Mouse (Mus musculus) gastrocnemius, postnatal 4 days (tissue): ENCODE measurements around the gene Rab5b. TPM values are rescaled to one million over a fixed set of nuclear protein-coding genes. Genes with fewer than 3 reads are reported as not detected.
A peak's percentile ranks its signal among the peaks of the same experiment; 100 is the strongest.
"Not testable (repeated sequence)": the region's sequence is repeated elsewhere in the genome, so short reads cannot be mapped to it uniquely, and the experiment has no call there.

Experiments
- DNase-seq, 2 experiments: peaks; one replicate each; pipeline ENCODE4 v3.0.0; 2021 to 2022; ENCODE audit warnings: low spot score in 2 of 2, mixed read lengths in 2 of 2
- long read RNA-seq, 2 experiments: library from polyadenylated mRNA; stranded (forward); transcript quantifications; one replicate each; pipeline ENCODE4 v2.0.0; 2021
- total RNA-seq, 2 experiments: library from RNA; stranded (reverse); gene quantifications; 2 replicates each; pipeline ENCODE4 v1.2.3; 2021

Rab5b gene
- 10 to 100 TPM; 85.8 to 88.8 TPM for total RNA-seq
- long read RNA-seq, experiment 1, transcript Rab5b-201 (6 exons, 3,180 nt) = major isoform, 52 of 73 reads
- long read RNA-seq, experiment 1, partial matches to known transcripts = 2 of 73 reads
- long read RNA-seq, experiment 1, other reads (novel, unspliced or antisense) = 19 of 73 reads
- long read RNA-seq, experiment 2, transcript Rab5b-201 (6 exons, 3,180 nt) = major isoform, 65 of 88 reads
- long read RNA-seq, experiment 2, partial matches to known transcripts = 3 of 88 reads
- long read RNA-seq, experiment 2, other reads (novel, unspliced or antisense) = 19 of 88 reads

DNA sequence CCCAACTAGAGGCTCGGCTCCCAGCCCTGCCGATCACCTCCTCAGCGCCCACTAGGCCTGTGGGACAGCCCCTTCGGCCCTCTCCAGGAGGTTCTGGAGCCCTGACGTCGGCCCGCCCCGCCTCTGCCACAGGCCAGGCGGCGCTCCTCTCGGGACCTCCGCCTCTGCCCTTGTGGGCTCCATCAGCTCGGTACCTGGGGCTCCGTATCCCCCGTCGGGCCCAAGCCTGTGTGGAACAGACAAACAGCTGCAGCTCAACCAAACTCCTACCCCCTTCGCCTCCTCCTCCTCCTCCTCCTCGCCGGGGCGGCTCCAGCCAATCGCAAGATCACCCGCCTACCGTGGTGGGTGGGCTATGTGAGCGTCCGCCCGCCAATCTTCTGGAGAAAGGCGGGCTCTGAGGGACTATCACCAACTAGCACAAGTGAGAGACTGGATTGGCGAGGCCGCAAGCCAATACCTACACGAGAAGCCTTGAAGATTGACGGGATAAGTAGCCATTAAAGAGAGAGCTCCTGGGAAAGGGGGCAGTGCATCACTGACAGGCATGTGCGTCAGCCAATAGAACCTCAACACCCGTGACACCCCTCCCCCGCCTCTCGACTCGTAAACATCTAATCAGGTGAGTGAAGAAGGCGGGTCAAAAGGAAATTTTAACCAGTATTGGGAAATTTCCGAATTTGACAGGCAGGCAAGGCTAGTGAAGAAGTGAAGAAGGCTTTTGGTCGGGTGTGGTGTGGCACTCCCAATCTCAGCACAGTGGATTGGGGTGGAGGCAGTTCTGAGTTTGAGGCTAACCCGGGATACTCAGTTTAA is at the start of gene Rab5b:
TSS of gene Rab5b (minus strand) at position 273 of the 816 bp plus-strand sequence.
- peak; percentile 93 to 97 for DNase-seq

DNA sequence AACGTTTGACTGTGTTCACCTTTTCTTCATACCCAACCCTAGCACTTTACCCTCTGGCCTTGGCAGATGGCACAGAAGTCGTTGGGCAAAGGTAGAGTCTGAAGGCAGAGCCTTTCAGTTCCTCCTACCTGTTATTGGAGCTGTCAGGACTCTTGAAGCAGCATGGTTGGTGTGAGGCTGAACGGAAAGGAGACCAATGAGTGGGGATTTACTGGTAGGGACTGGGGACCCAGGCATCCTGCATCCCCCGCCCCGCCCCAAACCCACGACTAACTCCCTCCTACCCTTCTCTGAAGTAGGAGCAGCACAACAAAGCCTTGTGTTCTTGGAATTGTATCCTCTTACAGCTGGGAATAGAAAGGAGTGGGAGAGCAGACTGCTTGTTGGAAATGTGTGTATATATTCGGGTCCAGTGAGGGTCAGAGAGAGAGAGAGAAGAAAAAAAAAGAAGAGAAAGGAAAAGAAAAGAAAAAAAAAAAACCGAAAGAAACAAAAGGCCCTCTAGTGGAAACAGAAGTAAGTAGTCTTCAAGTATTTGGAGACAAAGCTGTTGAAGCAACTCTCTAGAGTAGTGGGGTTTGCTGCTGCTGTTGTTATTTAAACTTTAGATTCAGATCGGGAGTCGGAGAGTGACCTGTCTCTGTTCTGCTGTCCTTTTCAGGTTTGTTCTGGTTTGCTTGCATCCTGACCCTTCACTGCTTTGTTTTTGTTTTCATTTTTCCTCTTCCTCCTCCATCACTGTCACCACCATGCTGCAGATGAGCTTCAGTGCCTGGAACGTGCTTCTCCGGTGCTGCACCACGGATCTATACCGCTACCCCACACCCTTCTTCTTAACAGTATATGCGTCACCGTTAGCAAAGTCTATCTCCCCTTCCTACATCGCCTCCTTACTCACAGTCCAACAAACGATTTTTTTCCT is 48.9 kb upstream of the Rab5b start, which contains the start of gene Dgka:
TSS of gene Dgka (minus strand) at position 176 of the 922 bp plus-strand sequence.
- peak in 1 of 2 experiments; percentile 21 for DNase-seq

DNA sequence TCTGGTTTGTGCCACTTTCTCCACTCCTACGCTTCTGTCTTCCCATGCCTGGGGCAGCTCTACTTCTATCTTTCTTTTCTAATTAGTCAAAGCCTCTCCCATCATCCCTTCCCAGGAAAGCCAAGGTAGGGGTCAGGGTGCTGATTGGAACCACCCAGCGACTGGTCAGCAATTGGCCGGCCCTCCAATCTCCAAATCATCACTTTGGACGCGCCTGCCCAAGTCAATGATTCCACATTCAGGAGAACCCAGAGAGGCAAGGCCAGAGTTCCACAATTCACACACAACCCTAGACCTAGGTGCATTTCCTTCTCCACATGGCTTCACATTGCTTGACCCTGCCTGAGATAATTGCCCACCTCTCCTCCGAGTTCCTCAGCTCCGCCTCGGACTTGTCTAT is 48.1 kb upstream of the Rab5b start:
- no peak for DNase-seq

DNA sequence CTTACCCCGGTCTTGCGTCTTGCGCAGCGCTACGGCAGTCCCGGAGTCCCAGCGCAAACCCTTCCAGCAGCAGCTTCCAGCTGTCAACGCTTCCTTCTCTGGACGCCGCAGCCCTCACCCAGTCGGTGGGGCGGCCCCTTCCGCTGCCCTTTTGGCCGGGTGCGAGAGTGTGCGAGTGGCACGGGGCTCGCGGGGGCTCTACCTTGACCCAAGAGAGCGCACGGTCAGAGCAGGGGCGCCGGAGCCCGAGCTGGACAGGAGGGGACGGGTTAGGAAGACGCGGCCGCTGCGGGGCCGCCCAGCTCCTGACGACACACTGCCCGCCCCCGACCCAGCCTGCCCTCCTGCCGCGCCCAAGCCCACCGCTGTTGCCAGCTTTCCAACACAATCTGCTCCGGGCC is 47.7 kb upstream of the Rab5b start:
- DNase-seq = peak; percentile 39 to 60

DNA sequence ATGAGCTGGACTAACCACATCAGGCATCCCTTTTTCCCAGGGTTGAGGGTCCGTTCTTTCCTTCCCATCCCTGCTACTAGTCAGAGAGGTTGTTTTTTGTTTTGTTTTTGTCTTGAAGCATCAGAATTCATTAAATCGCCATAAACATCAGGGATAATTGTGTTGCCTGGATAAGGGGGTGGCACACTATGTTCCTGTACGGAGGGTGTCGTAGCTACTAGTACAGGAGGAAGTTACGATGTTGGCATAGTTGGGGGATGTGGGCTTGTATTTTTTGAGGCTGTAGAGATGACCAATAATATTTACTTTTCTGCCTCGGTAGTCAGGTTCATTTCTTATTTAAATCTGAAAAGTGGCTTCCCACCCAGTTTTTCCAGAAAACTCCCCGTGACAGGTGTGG is 47.2 kb upstream of the Rab5b start:
- DNase-seq = no peak

DNA sequence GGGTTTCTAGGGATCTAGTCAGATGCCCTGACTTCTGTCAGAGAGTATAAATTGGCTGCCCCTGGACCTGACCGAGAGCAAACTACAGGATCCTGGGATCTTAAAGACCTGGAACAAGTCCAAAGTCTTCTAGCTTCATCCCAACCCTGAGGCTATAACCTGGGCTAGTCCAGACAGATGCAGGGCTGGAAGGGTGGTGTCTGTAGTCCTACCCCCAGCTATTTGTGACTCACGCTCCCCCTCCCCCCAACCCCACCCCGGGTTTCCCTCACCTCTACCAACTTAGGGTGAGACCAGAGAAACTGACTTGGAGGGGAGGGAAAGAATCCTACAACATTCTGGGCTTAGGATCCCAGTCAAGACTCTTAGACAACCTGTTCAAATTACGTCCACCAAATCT is 46.6 kb upstream of the Rab5b start:
- DNase-seq = no peak

DNA sequence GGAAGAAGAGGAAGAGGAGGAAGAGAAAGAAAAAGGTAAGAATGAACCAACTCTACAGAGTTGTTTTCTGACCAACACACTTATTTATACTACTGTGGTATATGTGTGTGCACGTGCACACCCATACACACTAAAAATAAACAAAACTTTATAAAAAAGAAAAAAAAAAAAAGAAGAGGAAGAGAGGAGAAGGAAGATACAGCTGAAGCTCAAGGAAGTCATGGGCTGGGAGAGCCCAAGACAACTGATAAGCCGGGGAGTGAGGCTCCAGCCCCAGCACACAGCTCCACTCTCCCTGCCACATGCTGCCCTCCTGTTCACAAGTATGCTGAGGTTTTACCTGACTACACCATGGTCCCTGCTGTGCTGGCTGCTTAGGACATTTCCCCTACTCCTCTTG is 44.2 kb upstream of the Rab5b start:
- no peak for DNase-seq

DNA sequence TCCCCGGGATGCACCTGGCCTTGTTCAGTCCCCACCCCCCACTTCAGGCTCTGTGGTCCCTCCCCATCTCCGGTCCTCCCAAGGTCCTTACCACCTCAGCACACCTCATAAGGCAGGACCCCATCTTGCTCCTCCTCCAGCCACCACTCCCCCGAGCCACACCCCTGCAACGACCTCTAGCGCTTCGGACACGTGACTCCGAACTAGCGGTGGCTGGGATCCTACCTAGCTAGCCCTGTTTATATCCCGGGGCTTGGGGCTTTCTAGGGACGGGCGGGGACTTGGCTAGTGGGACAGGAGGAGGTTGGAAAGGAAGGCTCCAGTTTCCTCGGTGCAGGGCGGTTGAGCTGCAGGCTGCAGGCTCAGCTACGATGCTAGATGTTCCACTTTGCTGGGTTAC is 41.4 kb upstream of the Rab5b start:
- DNase-seq = no peak

DNA sequence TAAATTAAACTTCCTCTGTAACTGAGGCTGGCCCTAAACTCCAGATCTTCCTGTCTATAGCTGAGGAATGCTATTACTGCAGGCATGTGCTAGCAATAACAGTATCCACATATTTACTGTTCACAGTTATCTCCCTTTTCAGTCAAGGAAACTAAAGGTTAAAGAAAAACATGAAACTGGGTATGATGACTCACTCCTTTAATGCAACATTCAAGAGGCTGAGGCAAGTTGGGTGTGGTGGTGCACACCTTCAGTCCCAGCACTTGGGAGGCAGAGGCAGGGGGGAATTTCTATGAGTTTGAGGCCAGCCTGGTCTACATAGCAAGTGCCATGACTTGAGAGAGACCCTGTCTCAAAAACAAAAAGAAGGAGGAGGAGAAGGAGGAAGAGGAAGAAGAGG is 35.9 kb upstream of the Rab5b start:
- no peak for DNase-seq

DNA sequence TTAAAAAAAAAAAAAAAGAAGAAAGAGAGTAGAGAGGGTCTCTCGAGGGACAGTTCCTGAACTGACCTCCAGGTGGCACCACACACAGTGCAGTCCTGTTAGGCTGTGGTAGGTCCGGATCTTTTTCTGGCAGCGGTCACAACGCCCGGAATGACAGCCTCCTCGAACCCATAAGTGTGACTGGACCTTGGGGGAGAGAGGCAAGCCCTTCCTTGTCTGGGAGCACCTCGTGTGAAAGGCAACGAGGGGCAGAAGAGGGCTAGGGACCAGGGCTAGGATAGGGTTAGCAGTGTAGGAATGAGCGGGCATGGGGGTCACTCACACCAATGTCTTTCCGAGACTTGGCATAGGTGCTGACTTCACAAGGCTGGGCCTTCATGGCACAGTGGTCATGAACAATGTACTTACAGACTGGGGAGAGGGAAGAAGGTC is 35.0 kb upstream of the Rab5b start:
- peak; percentile 67 to 80 for DNase-seq

DNA sequence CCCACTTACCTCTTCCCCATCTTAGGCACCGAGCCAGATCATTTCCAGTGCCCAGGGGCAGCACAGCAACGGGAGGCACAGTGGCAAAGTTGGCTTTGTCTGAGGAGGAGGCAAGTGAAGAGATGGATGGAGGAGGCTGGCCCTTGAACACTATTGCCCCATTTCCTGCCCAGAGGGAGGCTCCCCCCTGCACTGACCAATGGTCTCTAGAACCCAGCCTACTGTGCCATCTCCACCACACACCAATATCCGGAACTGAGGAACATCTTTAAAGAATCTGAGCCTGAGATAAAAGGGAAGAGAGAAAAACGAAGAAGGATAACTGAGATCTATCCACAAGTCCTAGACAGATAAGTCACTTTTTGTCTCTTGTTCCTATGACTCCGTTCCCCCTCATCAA is 32.0 kb upstream of the Rab5b start:
- no peak for DNase-seq

DNA sequence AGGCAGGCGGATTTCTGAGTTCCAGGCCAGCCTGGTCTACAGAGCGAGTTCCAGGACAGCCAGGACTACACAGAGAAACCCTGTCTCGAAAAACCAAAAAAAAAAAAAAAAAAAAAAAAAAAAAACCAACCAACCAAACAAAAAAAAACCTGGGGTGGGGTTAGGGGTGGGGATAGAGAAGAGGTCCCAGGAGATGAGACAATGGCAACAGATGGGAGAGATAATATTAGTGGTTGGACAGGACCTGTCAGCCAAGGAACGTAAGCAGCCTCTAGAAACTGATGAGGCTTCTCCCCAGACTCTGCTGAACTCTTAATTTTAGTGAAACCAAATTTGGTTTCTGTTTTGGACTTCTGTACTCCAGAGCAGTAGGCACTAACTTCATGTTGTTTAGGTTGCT is 29.4 kb upstream of the Rab5b start:
- not testable (repeated sequence) for DNase-seq

DNA sequence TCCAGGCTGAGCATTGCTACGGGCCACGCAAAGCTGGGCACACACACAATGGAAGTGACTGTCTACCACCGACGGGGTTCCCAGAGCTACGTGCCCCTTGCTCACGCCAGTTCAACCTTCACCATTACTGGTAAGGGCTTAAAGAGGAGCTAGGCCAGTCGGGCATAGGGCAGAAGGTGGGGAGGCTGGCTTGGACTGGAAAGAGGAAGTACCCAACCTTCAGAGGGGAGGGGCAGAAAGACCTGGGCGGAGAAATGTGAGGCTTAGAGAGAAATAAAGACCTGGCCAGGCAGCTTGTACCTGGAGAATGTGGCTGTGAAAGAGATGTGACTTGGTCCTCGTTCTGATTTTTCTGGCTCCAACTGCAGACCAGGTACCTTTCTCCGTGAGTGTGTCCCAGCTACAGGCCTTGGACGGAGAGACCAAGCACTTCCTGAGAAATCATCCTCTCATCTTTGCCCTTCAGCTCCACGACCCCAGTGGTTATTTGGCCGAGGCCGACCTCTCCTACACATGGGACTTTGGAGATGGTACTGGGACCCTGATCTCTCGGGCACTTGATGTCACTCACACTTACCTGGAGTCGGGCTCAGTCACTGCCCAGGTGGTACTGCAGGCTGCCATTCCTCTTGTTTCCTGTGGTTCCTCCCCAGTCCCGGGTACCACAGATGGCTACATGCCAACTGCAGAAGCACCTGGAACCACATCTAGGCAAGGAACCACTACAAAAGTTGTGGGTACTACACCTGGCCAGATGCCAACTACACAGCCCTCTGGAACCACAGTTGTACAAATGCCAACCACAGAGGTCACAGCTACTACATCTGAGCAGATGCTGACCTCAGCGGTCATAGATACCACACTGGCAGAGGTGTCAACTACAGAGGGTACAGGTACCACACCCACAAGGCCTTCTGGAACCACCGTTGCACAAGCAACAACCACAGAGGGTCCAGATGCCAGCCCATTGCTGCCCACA is 19.8 kb upstream of the Rab5b start:
- DNase-seq = no peak

DNA sequence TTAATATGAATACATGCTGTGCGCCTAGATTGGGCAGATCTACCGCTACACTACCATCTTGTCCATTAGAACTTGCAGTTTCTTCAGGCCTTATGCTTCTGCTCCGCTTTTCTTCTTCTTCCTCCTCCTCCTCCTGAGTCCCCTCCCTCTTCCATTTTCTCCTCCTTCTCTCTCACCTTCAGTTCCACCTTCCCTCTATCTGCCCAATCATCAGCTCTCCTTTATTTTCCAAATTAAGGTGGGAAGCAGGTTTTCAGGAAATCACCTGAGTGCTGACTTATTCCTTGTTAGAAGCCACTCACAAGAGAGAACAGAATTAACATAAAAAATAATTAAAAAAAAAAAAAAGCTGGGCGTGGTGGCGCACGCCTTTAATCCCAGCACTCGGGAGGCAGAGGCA is 15.3 kb upstream of the Rab5b start:
- not testable (repeated sequence) for DNase-seq

DNA sequence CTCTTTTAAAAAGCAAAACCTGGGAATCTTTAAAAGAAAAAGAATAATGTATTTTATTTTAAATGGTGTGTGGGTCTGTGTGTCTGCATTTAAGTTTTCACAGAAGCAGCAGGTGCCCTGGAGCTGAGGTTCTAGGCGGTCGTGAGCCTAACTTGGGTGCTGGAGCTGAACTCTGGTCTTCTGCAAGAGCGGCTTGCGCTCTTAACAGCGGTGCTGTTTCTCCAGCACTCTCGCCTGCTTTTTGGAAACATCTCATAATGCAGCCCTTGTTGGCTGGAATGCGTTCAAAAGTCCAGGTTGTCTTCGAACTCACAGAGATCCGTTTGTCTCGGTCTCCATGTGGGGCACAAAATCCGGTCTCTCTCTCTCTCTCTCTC is 9.2 kb upstream of the Rab5b start:
- DNase-seq = no peak

DNA sequence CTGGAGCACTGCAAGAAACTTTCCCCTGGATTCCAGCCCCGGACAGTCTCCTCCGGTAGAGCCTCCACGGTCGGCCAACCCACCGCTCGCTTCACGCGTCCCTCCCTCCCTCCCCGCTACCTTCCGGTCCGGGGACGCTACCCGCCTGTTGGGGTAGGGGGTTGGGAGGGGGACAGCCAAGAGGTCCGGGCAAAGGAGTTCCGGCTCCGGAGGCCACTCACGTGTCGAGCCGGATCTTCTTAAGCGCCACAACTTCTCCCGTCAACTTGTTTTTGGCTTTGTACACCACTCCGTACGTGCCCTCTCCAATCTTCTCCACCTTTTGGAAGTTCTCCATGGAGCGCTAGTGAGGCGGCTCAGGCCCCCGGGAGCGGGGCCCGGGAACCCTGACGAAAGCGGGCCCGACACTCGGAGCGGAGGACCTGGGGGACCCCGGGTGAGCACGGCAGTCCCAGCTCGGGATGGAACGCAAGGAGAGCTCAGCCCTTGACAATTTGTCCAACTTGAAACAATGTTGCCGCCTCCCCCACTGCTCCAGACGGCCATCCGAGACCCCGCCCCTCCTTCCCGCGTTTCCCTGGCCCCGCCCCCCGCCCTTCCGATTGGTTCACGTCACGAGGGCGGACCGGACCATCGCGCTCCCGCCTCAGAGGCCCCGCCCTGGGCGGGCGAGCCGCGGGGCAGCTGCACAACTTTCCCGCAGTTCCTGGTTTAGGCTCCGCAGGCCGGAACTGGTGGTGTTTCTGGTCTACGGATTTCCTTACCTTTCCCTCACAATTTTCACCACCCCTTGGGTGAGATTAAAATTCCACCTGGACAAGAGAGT is 8.6 kb upstream of the Rab5b start, which contains the start of gene Cdk2:
TSS of gene Cdk2 (minus strand) at position 541 of the 826 bp plus-strand sequence.
- peak; percentile 92 to 94 for DNase-seq

DNA sequence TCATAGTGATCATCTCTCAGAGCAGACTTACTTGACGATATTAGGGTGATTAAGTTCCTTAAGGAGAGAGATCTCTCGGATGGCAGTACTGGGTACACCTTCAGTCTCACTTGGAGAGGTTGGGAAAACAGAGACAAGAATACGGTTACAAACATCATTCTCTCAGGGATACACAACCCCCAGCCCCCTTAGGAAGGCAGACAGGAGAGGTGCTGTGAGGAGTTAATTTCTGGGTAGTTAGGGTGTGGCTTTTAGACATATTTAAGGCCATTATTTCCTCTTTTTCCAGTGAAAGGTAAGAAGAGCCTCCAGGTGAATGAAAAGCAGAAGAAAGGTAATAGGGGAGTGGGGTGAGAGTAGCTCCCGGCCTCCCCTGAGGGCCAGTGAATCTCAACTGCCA is 7.8 kb upstream of the Rab5b start, which contains the start of gene Pmel:
TSS of gene Pmel (plus strand) at position 301 of the 400 bp plus-strand sequence.
- no peak for DNase-seq

DNA sequence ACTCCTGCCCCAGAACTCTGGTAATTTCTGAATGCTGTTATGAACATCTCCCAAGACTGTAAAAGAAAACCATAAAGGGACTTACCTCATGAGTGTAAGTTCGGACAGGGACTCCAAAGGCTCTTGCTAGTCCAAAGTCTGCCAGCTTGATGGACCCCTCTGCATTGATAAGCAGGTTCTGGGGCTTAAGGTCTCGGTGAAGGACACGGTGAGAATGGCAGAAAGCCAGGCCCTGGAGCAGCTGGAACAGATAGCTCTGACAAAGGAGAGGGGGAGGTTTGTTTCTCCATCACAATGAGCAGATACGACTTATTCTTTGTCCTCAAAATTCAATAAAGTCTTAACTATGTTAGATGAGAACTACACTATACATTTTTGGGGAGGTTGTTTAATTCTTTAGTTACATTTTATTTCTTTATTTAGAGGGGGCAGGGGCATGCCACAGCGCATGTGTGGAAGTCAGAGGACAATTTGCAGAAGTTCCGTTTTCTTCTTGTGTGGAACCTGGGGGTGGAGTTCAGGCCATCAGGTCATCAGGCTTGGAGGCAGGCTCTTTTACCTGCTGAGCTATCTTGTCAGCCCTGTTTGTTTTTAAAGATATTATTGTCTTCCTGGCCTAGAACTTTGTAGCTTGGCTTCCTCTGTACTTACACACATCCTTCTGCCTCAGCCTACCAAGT is 6.4 kb upstream of the Rab5b start:
- no peak for DNase-seq

DNA sequence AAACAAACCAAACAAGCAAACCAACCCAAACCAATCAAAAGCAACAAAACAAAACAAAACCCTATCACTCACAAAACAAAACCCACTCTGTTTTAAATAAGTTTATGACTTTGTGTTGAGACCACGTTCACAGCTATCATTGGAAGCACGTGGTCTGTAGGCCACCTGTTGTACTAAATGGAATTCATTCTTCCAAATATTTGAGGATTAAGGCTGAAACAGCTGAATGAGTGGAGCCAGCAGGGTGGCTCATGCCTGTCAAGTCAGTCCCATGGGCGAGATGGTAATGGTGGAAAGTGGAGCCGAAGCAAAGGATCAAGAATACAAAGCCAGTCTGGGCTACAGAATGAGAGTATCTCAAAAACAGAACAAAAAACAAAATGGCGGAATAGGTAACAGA is 4.6 kb upstream of the Rab5b start:
- no peak for DNase-seq
